Mouse (Mus musculus) layer of hippocampus, adult 9-10 months (tissue): Measurements from ENCODE around the gene Dph1.

Experiments
- DNase-seq: peaks from one replicate; pipeline ENCODE4 v3.0.0; 2022; ENCODE audit warnings: low spot score

Dph1 gene

DNA sequence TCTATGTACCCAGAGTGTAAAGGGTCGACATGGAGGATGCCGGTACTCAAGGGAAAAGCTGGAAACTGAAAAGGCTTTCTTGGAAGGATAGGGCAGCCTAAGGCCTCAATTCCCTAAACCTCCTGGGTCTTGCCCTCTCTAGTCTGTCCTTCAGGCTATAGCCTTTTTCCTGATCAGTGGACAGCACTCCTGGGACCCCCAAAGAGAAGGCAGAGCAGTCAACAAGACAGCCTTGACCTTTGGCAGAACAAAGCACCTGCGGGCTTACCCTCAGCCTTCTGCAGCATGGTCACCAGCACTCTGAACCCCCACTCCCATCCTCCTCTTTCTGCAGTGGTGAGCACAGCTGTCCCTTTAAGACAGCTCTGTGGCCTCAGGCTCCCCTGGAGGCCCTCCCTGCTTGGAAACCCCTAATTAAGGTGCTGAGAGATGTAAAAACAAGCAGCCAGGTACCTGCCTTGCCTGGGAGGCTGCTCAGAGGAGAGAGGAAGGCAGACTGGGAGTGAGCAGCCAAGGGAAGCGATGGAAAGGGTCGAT lies at the start of gene Dph1:
TSS of gene Dph1 (minus strand) at position 337 of the 537 bp plus-strand sequence.
- DNase-seq = no peak

DNA sequence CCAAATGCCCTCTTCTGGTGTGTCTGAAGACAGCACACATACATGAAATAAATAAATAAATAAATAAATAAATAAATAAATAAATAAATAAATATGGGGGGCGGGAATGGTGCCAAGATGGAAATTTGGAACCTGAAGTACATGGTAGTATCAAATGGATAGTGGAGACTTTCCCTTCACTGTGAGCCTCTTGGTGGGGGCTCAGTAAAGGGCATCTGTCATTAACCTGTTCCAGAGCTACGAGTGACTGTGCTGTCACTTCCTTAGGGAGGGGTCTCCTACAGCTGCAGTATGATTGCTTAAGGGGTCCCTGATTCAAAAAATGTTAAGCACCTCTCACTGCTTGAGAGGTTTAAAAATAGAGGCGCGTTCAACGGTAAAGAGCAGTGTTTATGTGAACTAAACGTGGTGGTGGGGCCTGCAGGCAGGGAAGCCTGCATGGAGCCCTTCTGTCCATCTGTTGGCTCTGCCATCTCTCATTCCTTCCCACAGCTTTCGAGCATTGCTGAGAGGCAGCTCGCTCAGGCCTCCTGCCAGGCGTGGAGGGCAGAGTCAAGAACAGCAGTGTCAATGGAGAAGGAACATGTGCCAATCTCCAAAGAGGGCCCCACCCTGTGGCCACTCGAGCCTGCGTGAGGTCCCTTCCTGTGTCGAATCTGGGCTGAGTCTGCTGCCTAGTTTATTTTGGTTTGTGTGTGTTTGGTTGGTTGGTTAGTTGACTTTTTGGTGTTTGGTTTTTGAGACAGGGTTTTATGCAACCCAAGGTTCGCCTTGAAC lies 49.3 kb upstream of the Dph1 start:
- DNase-seq = no peak

DNA sequence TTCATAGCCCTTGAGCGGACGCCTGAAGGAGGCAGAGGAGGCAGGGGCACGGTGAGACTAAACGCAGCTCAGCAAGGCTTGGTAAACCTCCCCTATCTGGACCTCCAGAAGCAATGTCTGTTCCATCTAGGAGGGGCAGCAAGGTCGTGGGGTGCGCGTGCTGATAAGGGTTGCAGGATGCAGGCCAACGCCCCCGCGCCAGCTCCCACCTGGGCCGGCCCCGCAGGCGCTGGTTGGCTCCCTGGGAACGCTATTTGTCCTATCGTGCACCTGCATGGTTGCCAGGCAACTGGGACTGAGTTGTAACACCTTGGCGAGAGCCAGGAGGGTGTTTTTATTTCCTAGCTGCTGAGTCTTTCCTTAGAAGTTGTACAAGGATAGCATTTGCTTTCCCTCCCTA lies 43.7 kb upstream of the Dph1 start:
- no peak for DNase-seq

DNA sequence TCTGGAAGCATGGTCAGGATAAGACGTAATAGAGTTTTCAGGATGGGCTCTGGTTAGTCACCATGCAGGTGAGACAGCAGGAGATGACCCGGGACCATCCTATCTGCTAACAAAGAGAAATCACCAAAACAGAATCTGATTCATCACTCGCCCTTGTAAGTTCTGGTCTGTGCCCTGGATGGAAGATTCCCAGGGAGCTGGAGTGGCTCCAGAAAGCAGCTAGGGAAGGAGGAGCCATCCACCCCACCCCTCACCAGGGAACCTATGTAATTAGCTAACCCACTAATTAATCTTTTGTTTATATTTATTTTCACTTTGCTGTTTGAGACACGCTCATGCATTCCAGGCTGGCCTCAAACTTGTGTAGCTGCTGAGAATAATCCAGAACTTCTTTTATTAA lies 41.4 kb upstream of the Dph1 start:
- no peak for DNase-seq

DNA sequence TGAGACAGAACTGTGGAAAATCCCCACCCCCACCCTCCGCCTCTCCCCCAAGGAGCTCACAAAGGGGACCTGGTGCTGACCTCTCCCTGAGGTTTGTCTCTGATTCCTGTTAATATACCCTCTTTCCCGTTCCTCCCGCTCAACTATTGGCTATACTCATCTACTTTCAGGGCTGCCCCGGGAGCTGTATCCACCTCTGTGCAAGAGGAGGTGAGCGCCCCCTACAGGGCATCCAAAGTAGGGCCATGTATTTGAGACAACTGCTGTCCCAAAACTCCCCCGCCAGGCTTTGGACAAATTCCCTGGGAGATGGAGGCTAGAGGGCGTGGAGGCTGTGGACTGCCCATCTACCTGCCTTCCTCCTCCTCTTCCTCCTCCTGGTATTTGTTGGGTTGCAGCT lies 40.7 kb upstream of the Dph1 start:
- no peak for DNase-seq

DNA sequence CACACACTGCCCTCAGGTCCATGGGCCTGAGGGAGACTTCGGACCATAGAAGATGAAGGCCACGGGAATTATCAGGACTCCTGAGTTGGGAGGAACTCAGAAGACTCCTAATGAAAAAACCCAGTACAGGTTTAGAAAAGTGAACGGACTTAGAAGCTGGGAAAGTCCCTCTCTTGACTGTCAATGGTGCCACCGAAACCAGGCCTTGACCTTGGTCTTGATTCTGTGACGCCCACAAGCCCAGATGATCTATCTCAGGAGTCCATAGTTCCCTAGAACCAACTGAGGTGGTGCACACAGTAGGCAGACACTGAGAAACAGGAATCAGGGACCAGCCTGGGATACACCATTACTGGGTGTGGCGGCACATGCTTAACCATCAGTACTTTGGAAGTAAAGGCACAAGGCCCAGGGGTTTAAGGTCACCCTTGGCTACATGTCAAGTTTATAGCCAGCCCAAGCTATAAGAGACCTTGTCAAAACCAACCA lies 39.3 kb upstream of the Dph1 start:
- DNase-seq = no peak

DNA sequence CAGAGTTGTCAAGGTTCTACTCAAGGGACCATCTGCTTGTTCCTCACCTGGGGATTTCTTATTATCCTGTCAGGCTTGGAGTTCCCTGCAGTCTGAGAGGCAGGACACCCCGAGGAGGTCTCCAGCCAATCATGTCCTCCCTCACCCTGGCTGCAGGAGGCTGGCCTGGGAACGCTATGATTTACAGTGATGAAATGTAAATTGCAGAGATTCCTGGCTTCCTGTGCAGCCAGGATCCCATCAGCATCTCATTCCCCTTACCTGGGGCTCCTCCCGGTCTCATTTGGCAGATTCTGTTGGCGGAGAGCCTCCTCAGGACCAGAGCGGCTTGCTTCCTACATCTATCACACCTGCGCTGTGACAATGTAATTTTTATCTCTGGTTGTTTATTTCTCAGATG lies 38.2 kb upstream of the Dph1 start:
- no peak for DNase-seq

DNA sequence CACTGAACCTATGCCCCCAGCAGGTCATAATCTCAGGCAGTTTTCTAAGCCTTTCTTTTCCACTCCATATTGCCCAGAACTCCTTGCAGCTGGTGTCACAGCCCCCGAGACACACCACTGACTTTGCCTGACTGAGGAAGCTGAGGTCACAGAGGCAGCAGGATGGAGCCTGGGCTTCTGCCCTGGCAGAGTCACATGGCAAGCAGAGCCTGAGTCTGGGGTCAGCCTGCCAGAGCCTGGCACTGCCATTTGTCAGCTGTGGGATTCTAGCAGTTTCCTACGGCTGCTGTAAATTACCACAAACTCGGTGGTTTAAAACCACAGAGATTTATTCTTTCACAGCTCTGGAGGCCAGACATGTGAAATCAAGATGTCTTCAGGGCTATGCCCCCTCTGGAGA lies 36.6 kb upstream of the Dph1 start:
- DNase-seq = no peak

DNA sequence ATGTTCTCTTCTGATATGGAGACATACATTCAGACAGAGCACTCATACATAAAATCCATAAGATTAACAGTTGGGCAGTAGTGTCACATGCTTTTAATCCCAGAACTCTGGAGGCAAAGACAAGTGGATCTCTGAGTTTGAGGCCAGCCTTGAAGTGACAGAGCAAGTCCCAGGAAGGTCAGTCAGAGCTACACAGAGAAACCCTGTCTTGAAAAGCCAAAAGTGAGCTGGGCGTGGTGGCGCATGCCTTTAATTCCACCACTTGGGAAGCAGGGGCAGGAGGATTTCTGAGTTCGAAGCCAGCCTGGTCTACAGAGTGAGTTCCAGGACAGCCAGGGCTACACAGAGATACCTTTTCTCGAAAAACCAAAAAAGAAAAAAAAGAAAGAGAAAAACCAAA lies 33.8 kb upstream of the Dph1 start:
- no peak for DNase-seq

DNA sequence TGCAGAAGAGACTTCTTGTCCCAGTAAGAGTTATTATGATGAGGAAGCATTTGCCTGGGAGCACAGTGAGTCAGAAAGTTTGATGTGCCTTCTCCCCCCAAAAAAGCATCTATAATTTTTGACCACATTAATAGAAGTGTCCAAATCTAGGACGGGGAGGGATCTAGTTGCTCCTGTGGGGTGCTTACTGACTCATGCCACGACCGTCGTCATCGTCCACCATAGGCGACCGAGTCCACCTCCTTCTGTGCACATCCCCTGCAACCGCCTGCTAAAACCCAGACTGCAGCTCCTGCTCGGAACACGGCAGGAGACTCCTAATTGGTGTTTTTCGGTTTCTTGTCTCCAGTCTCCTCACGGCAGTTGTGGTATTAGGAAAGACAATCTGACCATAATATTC lies 33.0 kb upstream of the Dph1 start:
- no peak for DNase-seq

DNA sequence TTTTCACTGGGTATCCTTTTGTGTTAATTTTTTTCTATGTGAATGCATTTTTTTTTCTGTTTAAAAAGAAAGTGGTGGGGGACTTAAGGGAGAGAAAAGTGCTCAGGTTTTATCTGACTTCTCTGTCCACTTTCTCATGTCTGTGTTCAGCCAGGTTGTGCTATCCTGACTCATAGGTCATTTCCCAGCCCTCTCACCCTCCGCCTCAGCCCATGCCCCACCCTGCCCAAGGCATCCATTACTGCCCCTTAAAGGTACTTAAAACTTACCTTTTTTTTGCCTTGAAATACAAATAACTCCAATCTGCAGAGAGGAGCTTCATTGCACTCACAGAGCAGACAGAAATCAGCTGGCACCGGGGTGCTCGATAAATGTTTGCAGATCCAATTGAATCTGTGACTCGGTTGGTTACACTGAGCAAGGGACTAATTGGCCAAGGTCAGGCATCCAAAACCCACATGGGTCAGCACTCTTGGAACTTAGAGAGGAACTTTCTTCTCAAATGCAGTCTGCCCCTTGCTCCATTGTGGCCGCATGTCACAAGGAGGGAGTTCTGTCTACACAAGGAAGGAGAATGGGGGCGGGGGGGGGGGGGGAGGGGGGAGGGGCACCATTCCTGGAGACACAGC lies 29.6 kb upstream of the Dph1 start:
- DNase-seq = no peak

DNA sequence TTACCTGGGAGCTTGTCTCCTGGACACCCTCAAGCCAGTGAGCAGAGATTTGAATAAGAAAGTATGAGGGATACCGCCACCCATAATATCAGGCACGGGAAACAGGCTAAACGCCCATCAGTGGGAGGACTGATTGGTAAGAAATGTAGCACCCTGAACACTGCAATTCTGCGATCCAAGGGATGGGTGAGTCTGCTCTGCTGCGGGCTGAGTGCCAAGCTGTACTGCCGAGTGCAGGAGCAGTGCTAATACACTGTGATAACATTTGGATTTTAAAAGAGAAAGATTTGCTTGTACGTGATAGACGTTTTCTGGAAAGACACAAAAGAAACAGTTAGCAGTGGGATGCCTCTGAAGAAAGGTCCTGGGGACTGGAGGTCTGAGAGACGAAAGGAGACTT lies 29.1 kb upstream of the Dph1 start:
- DNase-seq = no peak

DNA sequence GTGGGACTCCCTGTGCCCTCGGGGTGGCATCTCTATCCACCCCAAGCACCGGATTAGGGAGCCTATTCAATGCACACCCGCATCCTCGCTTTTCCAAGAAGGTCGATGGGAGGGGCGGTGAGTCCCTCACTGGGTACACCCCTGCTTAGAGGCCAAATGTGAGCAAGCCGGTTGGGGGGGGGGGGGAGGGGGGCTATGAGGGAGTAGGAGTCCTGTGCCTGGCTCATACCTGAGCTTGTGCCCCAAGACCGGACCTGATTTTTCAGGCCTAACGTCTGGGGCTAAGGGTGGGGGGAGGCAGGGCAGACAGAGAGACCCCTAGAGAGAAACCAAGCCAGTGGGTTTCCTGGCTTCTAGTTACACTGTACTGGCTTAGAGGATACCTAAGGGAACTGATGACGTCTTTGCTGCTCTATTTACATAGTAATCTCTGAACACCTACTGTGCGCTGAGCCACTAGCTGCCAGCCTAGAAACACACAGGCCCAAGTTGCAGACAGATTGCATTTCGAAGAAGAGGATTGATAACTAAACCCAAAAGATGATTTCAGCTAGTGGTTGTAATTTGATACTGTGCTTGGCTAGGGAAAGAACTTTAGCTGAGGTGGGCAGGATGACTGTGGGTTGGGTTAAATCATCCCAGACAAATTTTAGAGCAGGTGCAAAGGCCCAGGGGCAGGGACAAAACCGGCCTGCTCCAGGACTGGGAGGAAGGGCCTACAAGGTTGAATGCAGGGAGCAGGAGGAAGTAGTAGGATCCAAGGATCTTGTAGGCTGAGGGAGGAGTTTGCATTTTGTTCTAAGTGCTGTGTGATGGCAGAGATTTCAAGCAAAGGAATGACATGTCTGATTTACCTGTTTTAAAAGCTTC lies 23.3 kb upstream of the Dph1 start:
- no peak for DNase-seq

DNA sequence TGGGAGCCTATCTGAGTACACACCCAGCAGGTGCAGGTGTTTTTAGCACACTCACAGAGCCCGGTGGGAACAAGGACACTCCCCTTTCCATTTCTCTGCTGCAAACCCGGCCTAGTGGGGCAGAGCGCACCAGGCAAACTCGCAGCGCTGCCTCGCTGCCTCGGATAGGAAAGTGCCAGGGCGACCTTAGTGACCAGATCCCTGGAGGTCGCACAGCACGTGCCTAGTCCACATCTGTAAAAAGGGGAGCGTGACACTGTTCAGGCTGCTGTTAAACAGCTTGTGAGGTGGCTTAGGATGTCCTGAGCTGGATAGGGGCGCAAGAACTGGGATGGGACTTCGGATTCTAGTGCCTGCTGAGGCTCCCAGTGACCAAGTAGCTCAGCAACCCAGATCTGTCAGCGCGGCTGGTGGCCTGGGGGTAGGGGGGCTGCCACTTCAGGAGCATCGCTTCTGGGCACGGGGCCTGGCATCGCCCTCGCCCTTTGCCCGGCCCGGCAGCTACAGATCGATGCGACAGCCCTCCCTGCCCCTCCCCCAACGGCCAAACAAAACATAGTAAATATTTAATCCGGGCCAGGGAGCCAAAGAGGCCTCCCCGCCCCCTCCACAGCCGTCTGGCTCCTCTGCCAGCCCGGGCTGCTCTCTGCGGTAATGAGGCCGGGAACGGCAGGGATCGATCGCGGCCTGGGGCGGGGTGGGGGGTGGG lies 22.5 kb upstream of the Dph1 start:
- no peak for DNase-seq

DNA sequence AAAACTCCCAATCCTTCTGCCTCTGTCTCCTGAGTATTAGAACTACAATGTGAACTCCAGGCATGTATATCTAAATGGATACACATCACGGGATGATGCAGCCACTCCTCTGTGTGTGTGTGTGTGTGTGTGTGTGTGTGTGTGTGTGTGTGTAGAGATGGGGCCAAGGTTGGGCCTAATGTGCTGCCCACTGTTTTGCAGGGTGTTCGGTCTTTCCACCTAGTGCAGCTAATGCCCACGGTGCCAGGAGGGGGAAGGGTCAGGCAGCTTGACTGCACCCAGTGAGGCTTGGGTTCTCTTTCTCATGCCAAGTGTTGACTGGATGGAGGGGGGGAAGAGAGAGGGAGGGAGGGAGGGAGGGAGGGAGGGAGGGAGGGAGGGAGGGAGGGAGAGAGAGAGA lies 21.8 kb upstream of the Dph1 start:
- DNase-seq = no peak

DNA sequence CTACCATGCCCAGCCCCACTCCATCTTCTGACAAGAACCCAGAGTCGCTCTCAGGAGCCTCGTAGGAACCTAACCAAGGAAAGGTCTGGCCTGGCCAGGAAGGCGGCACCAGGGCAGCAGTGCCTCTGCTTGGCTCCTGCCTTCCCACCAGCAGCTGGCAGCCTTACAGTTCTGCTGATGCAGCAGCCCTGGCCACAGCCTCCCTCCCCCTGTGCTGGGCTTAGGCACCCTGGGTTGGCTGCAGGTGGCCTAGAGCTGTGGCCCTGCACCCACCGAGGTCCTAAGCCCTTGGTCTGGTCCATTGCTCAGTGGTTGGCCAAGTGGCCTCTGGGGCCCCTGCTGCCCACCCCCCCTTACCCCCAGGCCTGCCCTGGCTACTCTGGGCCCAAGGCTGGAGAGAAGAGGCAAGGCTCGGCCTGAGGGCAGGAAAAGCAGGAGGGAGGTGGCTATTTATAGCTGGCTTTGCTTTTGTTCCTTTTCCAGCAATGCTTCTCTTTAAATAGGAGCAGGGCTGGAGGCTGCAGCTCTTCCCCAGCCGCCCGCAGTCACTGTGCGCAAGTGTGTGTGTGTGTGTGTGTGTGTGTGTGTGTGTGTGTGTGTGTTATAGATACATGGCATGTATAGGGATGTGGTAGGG lies 21.1 kb upstream of the Dph1 start:
- no peak for DNase-seq

DNA sequence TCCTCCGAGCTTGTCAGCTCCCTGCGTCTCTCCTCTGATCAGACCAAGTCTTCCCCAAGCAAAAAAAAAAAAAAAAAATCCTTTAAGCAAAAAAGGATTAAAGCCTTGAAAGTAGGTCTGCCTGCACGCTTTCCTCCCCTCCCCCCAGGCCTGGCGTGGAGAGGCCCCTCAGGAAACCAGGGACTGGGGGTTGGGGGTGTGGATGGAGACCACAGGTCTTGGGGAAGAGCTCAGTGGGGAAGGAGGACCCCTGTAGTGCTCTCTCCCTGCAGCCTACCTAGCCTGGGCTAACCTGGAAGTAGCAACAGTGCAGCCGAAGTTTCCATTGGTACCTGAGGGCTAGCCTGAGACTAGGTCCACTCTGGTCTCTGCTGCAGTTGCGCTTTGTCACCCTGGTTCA lies 19.7 kb upstream of the Dph1 start:
- DNase-seq = no peak

DNA sequence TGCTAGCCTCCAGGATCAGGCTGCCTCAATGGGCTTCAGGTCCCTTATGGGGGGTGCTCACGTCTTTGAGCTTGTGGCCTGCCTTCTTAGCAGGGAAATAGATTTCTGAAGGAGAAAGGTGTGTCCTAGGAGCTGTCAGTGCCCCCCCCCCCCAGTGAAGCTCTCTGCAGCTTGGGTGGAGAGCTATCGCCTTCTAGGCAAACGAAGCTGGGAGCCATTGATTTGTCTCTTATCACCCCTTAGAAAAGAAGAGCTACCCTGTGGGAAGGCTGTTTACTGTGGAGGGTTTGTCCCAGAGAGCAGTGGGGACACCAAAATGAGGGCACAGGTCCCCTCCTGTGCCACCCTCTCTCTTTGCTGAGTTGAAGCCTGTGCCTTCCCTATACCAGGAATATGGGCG lies 19.1 kb upstream of the Dph1 start:
- DNase-seq = no peak

DNA sequence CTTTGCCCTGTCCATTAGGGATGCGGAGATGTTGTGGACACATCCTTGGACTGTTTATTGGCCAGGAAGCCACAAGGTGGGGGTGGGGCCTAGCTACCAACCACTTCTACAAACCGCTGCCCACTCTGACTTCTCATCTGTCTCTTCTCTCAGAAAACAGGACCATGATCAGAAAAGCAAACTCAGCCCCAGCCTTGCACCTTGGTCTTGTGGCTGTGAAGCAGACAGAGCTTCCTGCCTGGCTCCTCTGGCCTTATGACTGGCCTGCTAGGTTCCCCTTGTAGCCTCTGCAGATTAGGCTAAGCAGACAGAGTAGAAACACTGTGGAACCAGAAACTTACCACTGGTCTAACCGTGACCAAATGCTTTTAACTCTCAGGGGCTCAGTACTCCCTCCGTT lies 18.3 kb upstream of the Dph1 start:
- DNase-seq = no peak

DNA sequence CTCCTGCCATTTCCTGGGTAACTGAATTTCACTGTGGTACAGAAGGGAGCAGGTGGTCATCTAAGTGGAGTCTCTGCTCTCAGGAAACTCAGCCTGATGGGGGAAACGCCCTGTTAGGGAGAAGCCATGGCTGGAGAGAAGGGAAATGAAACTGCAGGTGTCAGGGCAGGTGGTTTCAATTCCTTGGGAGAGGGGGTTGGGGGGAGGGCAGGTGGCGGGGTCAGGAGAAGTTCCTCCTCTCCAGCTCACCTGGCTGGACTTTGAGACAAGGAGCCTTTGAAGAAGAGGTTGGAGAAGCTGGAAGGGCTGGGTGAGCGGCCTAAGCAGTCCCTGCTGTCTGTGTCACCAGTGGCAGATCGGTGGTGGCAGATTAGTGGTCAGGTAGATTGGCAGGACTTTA lies 15.3 kb upstream of the Dph1 start:
- no peak for DNase-seq

DNA sequence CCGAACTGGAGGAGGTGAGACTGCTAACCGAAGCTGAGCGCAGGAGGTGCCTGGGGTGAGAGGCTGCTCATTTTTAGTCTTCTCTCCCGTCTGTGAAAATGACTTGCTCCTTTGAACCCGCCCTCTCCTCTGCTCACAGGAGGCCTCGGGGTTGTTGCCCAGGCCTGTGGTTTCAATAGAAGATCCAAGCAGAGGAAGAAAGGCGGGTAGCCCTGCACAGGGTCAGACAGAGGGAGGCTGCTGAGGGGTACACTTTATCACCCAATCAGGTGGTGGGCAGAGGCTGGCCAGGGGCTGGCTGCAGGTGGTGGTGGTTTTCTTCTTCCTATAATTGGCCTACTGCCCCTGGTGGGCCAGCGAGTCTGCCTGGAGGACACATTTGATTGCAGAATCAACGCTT lies 13.4 kb upstream of the Dph1 start:
- DNase-seq = no peak

DNA sequence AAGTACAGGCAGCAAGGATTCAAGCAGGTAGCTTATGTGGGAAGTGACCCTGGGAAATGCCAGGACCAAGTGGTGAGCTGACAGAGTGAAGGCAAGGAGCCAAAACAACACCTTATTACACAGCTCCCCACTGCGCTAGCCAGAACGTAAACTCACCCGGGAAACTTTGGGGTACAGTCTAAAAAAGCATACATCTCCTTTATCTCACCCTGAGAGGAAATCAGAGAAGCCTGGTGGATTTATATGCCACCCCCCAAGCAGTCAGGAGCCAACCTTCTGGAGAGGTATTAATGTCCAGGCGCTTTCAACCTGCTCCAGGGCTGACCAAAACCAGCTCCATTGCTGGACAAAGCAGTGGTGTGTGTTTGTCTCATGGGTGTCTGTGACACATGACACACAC lies 12.9 kb upstream of the Dph1 start:
- DNase-seq = no peak
